Mouse (Mus musculus) MN1 (cell line): ENCODE data around the gene Cd302.
A peak's percentile ranks its signal among the peaks of the same experiment; 100 is the strongest.

Source experiments
- DNase-seq: peaks from one replicate; pipeline ENCODE4 v3.0.0-alpha.2; 2016; ENCODE audit warnings: low spot score

Cd302 gene

GRCm38 (mm10) chr2:60284467-60284821 lies at the start of gene Cd302:
Gene Cd302, minus strand, starts transcription at chr2:60284488.
- DNase-seq, result peak; percentile 10

GRCm38 (mm10) chr2:60328641-60329040 lies 44.4 kb upstream of the Cd302 start:
- no peak for DNase-seq

DNA sequence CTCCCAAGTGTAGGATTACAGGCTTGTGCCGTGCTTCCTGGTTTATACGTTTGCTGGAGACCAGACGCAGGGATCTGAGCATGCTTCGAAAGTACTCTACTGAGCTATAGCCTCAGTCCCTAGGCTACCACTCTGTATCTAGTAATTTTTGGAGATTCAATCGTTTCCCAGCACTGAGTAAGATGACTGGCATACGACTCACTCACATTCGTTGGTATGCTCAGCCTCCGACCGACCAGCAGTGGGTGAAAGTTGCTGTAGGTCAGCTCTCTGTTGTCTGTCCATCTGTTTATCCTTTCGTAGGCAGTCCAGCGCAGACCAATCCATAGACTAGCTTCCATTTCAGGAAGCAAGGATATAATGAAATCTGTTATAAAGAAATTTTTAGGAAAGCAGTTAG lies 43.3 kb upstream of the Cd302 start:
- no peak for DNase-seq

DNA sequence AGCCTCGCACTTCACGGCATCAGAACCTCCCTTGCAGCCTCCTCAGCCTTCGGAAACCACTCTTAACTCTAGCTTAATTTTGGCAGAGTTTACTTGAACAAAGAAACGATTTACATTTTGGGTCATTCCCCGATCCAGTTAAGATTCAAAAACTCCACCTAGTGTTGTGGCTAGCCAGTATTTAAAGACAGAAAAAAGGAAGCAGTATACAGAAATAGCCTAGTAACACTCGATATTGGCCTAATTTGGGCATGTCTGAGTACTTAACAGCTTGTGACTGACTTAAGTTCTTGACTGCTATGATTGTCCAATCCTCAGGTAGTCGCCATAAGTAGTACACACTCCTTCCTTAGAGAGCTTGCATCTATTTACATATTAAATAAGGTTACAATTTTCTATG lies 42.7 kb upstream of the Cd302 start:
- DNase-seq, result no peak

DNA sequence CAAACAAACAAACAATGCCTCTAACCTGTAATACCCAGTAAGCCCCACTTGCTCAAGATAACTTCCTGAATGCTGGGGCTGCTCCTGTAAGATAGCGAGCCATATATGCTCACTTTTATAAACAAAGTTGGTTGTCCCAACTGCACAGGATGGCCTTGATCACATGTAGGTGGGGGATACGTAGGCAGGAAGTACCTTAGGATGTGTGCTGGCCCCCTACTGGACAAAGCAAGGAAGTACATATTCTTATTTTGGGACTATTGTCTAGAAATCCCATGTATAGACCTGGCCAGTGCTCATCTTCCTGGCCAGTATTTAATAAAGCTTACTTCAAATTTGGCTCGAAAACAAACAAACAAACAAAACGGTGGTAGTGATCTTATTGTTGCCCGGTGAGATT lies 39.1 kb upstream of the Cd302 start:
- peak; percentile 27 for DNase-seq

DNA sequence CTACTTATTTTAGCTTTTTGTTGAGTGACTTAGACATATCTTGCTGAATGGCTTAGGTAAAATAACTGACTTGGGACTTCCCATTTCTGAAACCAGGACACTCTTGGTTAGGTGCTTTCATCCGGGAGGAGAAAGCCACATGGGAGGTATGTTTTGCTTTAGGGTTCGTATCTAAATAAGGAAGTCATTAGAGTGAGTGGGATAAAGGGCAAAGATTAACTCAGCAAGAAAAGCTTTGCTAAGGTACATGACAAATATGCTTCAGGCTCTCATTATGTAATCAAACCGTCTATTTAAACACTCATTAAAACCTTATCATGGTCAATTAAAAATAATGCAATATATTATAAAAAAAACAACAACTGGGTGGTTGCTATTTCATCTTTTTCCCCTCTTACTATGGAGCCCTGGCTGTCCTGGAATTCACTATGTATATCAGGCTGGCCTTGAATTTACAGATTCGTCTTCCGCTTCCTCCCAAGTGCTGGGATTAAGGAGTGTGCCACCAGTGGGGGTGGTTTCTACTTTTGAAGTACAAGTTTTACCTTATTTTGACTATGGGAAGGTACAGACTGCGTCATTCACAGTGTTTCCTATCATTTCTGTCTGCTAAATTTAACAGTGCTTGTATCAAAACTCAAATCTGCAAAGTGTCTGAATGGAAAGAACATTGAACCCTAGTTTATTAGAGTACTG lies 37.9 kb upstream of the Cd302 start:
- no peak for DNase-seq

DNA sequence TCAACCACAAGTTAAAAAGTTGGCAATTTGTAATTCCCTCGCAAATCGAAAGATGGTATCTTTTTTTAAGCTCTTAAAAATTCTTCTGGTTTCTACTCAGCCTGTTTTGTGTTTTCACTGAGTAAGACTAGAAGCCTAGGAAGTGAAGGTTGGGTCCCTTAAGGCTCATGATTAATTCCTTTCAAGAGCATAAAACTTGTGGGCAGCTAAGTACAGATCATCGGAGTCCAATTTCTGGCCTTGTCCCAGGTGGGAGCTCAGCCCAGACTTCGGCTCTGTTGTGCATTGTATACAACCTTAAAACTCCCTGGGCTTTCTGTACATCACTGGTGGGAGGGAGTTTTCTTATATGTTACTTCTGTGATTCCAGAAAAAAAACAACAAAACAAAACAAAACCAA lies 19.5 kb upstream of the Cd302 start:
- DNase-seq, result no peak

- no peak for DNase-seq
Measured at GRCm38 (mm10) chr2:60299323-60299722, 15.0 kb upstream of the Cd302 start.

GRCm38 (mm10) chr2:60298266-60298665 lies 14.0 kb upstream of the Cd302 start:
- DNase-seq, result no peak

DNA sequence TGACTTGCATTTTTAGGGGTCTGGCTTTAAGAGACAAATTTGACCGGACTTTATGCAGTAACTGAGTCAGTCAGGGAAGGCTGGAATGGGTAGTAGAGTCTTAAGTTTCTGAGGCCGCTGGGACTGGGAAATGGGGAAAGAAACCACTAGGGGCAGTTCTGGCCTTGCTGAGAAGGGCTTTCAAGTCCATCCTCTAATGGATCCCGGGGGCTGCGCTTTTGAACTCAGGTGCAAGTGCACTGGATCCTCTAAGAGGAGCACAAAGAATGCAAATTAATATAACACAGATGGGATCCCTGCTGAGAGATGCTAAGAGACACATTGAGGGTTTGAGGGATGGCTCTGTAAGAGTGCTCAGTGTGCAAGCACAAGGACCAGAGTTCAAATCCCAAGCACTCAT lies 7.1 kb upstream of the Cd302 start:
- DNase-seq, result no peak

- no peak for DNase-seq
Measured at GRCm38 (mm10) chr2:60289451-60289850, 5.2 kb upstream of the Cd302 start.

GRCm38 (mm10) chr2:60288606-60289005 lies 4.3 kb upstream of the Cd302 start:
- DNase-seq, result no peak

DNA sequence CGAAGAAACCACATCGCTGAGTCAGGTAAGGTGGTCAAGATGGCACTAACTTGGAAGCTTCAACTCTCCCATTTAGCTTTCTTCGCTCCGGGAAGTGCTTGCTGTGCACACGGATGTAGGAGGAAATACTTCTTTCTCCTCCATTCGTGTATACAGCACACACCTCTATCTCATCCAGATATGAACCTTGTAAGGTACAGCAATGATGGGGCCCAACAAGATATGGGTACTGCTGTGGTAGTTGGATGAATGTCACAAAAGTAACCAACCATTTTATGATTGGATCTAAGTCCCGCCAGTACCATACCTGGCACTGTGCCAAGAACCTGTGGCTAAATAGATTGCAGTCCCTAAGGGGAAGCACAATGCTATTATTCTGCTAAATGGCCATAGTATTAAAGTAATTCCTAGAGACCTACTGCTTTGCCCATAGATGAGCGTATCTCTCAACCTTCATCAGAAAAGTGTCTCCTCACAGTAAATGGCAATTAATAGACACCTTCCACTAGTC lies 874 bp upstream of the Cd302 start:
- peak; percentile 16 for DNase-seq

- DNase-seq, result peak; percentile 58
Measured at GRCm38 (mm10) chr2:60283751-60284466, 379 bp downstream of the Cd302 start.

DNA sequence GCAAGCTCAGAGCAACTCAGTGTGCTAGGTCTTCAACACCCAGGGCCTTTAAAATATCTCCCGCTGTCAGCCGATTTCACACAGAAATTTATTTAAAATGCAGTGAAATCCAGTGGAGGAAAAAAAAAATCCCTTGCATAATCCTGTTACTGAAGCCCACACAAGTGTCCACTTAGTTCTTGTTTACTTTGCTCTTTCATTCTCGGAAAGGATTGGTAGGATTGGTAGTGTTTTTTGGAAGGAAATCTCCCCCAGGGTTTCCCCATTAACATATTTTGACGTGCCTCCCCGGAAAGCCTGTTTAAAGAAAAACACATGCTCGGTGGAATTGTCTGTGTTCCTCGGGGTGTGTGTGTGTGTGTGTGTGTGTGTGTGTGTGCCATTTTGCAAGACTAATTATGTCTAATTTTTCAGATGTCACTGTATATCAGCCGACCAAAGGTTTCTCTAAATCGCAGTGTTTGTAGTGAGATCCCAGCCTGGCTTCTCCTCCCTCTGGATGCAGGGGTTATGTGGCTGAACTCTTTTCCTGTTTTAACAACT lies 1.0 kb downstream of the Cd302 start:
- DNase-seq, result no peak

GRCm38 (mm10) chr2:60282625-60283024 lies 1.7 kb downstream of the Cd302 start:
- DNase-seq, result no peak

- no peak for DNase-seq
Measured at GRCm38 (mm10) chr2:60278627-60279026, 5.7 kb downstream of the Cd302 start.

- DNase-seq, result no peak
Measured at GRCm38 (mm10) chr2:60269856-60270479, 14.3 kb downstream of the Cd302 start.

DNA sequence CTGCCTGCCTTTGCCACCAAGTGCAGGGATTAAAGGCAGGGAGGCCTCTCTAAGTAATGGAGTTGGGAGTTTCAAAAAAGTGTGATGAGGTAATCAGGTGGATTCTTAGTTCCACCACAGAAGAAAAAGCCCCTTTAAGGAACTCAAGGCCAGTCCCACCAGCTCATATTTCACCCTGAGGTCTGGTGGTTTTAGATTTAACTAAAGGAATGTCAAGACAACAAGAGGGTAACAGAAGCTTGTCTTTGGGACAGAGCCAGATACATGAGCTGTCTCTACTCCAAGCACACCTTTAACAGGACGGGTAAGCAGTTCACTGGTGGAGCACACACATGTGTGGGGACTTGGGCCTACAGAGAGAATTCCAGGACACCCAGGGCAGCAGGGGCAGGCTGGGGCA lies 16.7 kb downstream of the Cd302 start:
- DNase-seq, result no peak

DNA sequence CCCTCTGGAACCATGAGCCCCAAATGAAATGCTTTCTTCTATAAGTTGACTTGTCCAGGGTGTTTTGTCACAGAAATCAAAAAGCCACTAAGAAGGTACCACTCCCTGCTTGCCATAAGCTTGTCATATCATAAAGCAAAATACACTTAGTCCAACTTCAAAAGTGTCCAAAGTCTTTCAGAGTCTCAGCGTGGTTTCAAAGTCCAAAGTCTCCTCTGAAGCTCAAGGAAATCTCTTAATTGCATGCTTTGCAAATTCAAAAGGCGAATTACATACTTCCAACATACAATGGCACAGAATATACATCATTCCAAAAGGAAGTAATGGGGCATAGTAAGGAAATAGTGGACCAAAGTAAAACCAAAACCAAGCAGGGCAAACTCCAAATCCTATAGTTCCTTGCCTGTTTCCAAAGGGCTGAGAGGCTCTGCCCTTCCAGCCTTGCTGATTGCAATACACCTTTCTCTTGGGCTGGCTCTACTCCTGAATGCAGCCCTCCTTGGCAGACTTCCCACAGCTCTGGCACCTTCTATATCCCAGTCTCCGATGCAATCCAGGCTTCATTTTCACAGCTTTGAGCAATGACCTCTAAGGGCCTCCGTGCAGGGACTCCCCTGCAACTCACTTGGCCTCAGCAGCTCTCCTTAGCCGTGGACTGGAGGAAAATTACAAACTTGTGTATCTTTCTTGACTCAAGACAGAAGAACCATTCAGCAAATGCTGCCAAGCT lies 23.5 kb downstream of the Cd302 start:
- DNase-seq, result peak; percentile 12

GRCm38 (mm10) chr2:60259186-60259585 lies 25.1 kb downstream of the Cd302 start:
- DNase-seq, result no peak

DNA sequence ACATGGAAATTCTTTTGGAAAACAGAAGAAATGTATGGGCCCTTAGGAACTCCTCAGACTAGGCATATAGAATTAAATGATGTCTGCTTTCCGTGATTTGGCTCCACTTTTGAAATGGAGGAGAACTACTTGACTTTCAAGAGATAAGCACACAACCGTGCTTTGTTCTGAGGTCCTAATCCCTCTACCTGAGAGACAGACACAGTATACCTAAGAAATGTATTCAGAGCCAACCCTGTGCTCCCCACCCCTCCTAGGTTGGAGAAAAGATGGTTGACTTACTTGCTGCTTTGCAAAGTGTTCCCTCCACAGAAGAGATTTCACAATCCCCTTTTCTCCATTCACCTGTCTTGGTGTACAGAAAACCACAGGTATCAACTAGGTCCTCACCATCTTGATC lies 27.5 kb downstream of the Cd302 start:
- no peak for DNase-seq
